Mouse (Mus musculus) limb, embryonic 15.5 days (tissue): ENCODE data around the gene Matk. TPM values are rescaled to one million over a fixed set of nuclear protein-coding genes. Genes with fewer than 3 reads are reported as not detected.

ENCODE experiments used
- ATAC-seq: fragments of 200-750 bp; cut with Nextera tagmentation; 2 replicates; pipeline ENCODE4 v1.8.0; 2017; ENCODE audit warnings: low read depth, moderate TSS enrichment; ENCODE audit not compliant: insufficient number of reproducible peaks, low FRiP score, low TSS enrichment
- H3K27ac ChIP-seq: fragments of 300-500 bp; sonication (generic); 2 replicates; pipeline ENCODE4 v1.5.1; 2015; ENCODE audit warnings: moderate library complexity, mild to moderate bottlenecking, inconsistent platforms
- H3K27me3 ChIP-seq: fragments of 300-500 bp; sonication (generic); 2 replicates; pipeline ENCODE4 v1.6.1; 2015; ENCODE audit warnings: inconsistent platforms
- H3K36me3 ChIP-seq: fragments of 300-500 bp; sonication (generic); 2 replicates; pipeline ENCODE4 v1.6.1; 2015; ENCODE audit warnings: inconsistent platforms
- H3K4me1 ChIP-seq: fragments of 300-500 bp; sonication (generic); 2 replicates; pipeline ENCODE4 v1.6.1; 2015; ENCODE audit warnings: inconsistent platforms
- H3K4me2 ChIP-seq: fragments of 300-500 bp; sonication (generic); 2 replicates; pipeline ENCODE4 v1.6.1; 2015; ENCODE audit warnings: mild to moderate bottlenecking, inconsistent platforms
- H3K4me3 ChIP-seq: fragments of 300-500 bp; sonication (generic); 2 replicates; pipeline ENCODE4 v1.5.1; 2015; ENCODE audit warnings: mild to moderate bottlenecking, inconsistent platforms
- H3K9ac ChIP-seq: fragments of 300-500 bp; sonication (generic); 2 replicates; pipeline ENCODE4 v1.6.1; 2015; ENCODE audit warnings: inconsistent platforms
- H3K9me3 ChIP-seq: fragments of 300-500 bp; sonication (generic); 2 replicates; pipeline ENCODE4 v1.6.1; 2016; ENCODE audit warnings: inconsistent platforms
- WGBS: fragments of 180-500 bp; shearing (Covaris S2); methylation state at CpG from one replicate; pipeline ENCODE4 v1.1.7; 2015; 5-methylcytosine and 5-hydroxymethylcytosine counted together
- microRNA-seq: library from miRNA; unstranded; fragments of <30 nt; microRNA quantifications from one replicate; pipeline ENCODE4, GENCODE M21; 2016
- polyA plus RNA-seq: library from polyadenylated mRNA; unstranded; fragments of >200 nt; fragmentation: Nextera tagmentation; extraction: Ambion mirVana; gene quantifications from 2 replicates; pipeline ENCODE4 v1.2.1, GENCODE M21; 2015

The Matk gene
- polyA plus RNA-seq, 1 experiment from 2014 or later, result 6.0 TPM

DNA sequence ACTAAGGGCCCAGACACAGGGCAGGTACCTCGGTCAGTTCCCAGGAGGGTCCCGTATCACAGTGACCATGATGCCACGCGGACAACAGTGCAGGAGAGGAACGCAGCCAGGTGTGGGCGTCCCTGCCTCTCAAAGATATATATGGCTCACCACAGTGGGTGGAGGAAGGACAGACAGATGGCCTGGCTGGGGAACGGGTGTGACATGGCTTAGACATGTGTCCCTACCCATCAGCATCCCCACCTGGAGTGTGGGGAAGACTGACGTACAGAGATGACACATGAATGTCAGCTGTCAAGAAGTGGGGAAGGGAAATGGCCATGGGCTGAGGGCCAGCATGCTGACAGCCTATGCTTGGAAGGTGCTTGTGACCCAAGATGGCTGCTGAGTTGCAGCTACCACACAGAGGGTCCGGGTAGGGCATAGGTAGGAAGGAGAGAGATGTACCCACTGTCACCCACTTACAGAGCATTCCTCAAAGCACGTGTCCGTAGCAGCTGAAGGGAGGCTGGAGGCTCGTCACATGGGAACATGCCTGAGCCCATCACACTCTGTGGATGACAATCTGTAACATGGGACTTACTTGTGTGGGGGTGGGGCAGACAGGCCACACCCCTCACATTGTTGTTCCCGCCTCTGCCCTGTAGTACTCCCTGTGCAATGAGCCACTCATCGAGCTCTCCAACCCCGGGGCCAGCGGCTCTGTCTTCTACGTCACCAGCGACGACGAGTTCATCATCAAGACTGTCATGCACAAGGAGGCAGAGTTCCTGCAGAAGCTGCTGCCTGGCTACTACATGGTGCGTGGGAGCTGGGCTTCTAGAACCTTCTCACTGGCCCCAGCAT lies 54.3 kb downstream of the Matk start:
- Histone ChIP-seq H3K4me3 (no peak overlapping the region), H3K27ac (no peak overlapping the region), H3K4me1 (peaks cover 21% of the 10 kb centered on the region), H3K4me2 (no peak overlapping the region), H3K36me3 (peaks cover 65% of the 10 kb centered on the region), H3K9me3 (0 out of 2 replicates have a peak, but pooled peaks cover 3% of the 10 kb centered on the region), H3K9ac (no peak overlapping the region), H3K27me3 (no peaks in the 10 kb centered on the region)
- 93% methylated on average over 21 of the region's 21 CpGs for whole genome bisulfite sequencing
- ATAC-seq, result no peak

- Histone ChIP-seq H3K36me3 (peaks cover 90% of the 10 kb centered on the region), H3K9me3 (0 out of 2 replicates have a peak, but pooled peaks cover 3% of the 10 kb centered on the region), H3K27ac (no peak overlapping the region), H3K9ac (no peak overlapping the region), H3K4me1 (0 out of 2 replicates have a peak, but pooled peaks cover 2% of the 10 kb centered on the region), H3K4me3 (no peak overlapping the region), H3K27me3 (no peaks in the 10 kb centered on the region), H3K4me2 (no peak overlapping the region)
- ATAC-seq, result no peak
- 91% methylated on average over 5 of the region's 5 CpGs for whole genome bisulfite sequencing
These were observed 56.8 kb downstream of the Matk start for GRCm38 (mm10) chr10:81309571-81309970.

Small RNAs within 50 kb of the gene (microRNA-seq; reads per million reads assigned to microRNA genes)
- gene Mir3057, result 6.8 reads per million, percentile 20 among the genes with 10 or more reads in this experiment

Other genes with a start within 250 kb of the Matk start
- 7.7 and 8.7 TPM in 2 replicates for gene Gng7, start 238.0 kb upstream of the Matk start, polyA plus RNA-seq
- 0.05 and 0.29 TPM in 2 replicates for gene Diras1, start 227.3 kb upstream of the Matk start, polyA plus RNA-seq
- 21.3 and 21.8 TPM in 2 replicates for gene Slc39a3, start 215.5 kb upstream of the Matk start, polyA plus RNA-seq
- 200 and 204 TPM in 2 replicates for gene Sgta, start 192.8 kb upstream of the Matk start, polyA plus RNA-seq
- 79.3 and 91.0 TPM in 2 replicates for gene Thop1, start 182.9 kb upstream of the Matk start, polyA plus RNA-seq
- 0.73 and 1.5 TPM in 2 replicates for gene Creb3l3, start 154.1 kb upstream of the Matk start, polyA plus RNA-seq
- gene Map2k2, start 147.0 kb upstream of the Matk start, polyA plus RNA-seq, result 165 and 167 TPM in 2 replicates
- gene Zbtb7a, start 117.7 kb upstream of the Matk start, polyA plus RNA-seq, result 58.6 and 61.4 TPM in 2 replicates
- 48.0 and 50.6 TPM in 2 replicates for gene Pias4, start 85.0 kb upstream of the Matk start, polyA plus RNA-seq
- 564 and 615 TPM in 2 replicates for gene Eef2, start 76.3 kb upstream of the Matk start, polyA plus RNA-seq
- 45.7 and 53.5 TPM in 2 replicates for gene Dapk3, start 69.9 kb upstream of the Matk start, polyA plus RNA-seq
- not detected in 2 replicates for gene 4930442H23Rik, start 69.1 kb upstream of the Matk start, polyA plus RNA-seq
- gene Nmrk2, start 50.9 kb upstream of the Matk start, polyA plus RNA-seq, result 0.41 and 1.3 TPM in 2 replicates
- 0.25 and 0.28 TPM in 2 replicates for gene Atcay, start 22.1 kb upstream of the Matk start, polyA plus RNA-seq
- 8.7 and 10.9 TPM in 2 replicates for gene Zfr2, start 19.8 kb upstream of the Matk start, polyA plus RNA-seq
- 189 and 194 TPM in 2 replicates for gene Mrpl54, start 14.0 kb downstream of the Matk start, polyA plus RNA-seq
- 77.1 and 87.5 TPM in 2 replicates for gene Apba3, start 14.0 kb downstream of the Matk start, polyA plus RNA-seq
- 8.4 and 9.9 TPM in 2 replicates for gene Tjp3, start 38.6 kb downstream of the Matk start, polyA plus RNA-seq
- 44.8 and 48.1 TPM in 2 replicates for gene Pip5k1c, start 40.0 kb downstream of the Matk start, polyA plus RNA-seq
- gene Cactin, start 68.2 kb downstream of the Matk start, polyA plus RNA-seq, result 37.3 and 39.3 TPM in 2 replicates
- 11.9 and 12.8 TPM in 2 replicates for gene Tbxa2r, start 75.8 kb downstream of the Matk start, polyA plus RNA-seq
- 0.04 and 0.07 TPM in 2 replicates for gene Gipc3, start 90.3 kb downstream of the Matk start, polyA plus RNA-seq
- 86.0 and 89.9 TPM in 2 replicates for gene Hmg20b, start 97.5 kb downstream of the Matk start, polyA plus RNA-seq
- gene Mfsd12, start 104.6 kb downstream of the Matk start, polyA plus RNA-seq, result 13.3 and 13.4 TPM in 2 replicates
- 0.60 and 1.6 TPM in 2 replicates for gene 4930404N11Rik, start 112.9 kb downstream of the Matk start, polyA plus RNA-seq
- 82.2 and 90.9 TPM in 2 replicates for gene Fzr1, start 125.6 kb downstream of the Matk start, polyA plus RNA-seq
- 79.8 and 88.7 TPM in 2 replicates for gene Dohh, start 131.5 kb downstream of the Matk start, polyA plus RNA-seq
- gene Gm48551, start 131.5 kb downstream of the Matk start, polyA plus RNA-seq, result 2.1 and 3.1 TPM in 2 replicates
- gene Gm48552, start 136.1 kb downstream of the Matk start, polyA plus RNA-seq, result 0.51 and 1.7 TPM in 2 replicates
- gene Smim24, start 140.1 kb downstream of the Matk start, polyA plus RNA-seq, result 2.9 and 3.6 TPM in 2 replicates
- 138 and 146 TPM in 2 replicates for gene Nfic, start 202.7 kb downstream of the Matk start, polyA plus RNA-seq
- 1.1 and 1.3 TPM in 2 replicates for gene Celf5, start 229.8 kb downstream of the Matk start, polyA plus RNA-seq
- gene Ncln, start 243.5 kb downstream of the Matk start, polyA plus RNA-seq, result 94.0 and 95.1 TPM in 2 replicates
- 0.67 and 0.72 TPM in 2 replicates for gene S1pr4, start 247.2 kb downstream of the Matk start, polyA plus RNA-seq